Mouse (Mus musculus): Measurements from ENCODE around the gene Mvd. TPM values are rescaled to one million over a fixed set of nuclear protein-coding genes. Genes with fewer than 3 reads are reported as not detected.

Gene Mvd
- total RNA-seq, 2 experiments from 2014 or later: 5.6 to 7.8 TPM

- no peak for DNase-seq
- intact Hi-C loops (cut with DNase I; ENCODE audit: low total_unique reads): no loop called here
Measured at GRCm38 (mm10) chr8:122459990-122460389, 16.8 kb upstream of the Mvd start.

GRCm38 (mm10) chr8:122459218-122459900 is 16.1 kb upstream of the Mvd start:
- no peak for DNase-seq
- intact Hi-C loops (cut with DNase I; ENCODE audit: low total_unique reads): no loop called here

- no peak for DNase-seq
- intact Hi-C loops (cut with DNase I; ENCODE audit: low total_unique reads): no loop called here
Measured at GRCm38 (mm10) chr8:122457171-122457570, 13.9 kb upstream of the Mvd start.

- intact Hi-C loops (cut with DNase I; ENCODE audit: low total_unique reads): no loop called here
- DNase-seq: no peak
Measured at GRCm38 (mm10) chr8:122454409-122454808, 11.2 kb upstream of the Mvd start.

- peak; percentile 18 for DNase-seq
- intact Hi-C loops (cut with DNase I; ENCODE audit: low total_unique reads): no loop called here
Measured at GRCm38 (mm10) chr8:122452154-122452553, 8.9 kb upstream of the Mvd start.

- intact Hi-C loops (cut with DNase I; ENCODE audit: low total_unique reads): no loop called here
- peak; percentile 23 for DNase-seq
Measured at GRCm38 (mm10) chr8:122451161-122451703, 8.0 kb upstream of the Mvd start.

GRCm38 (mm10) chr8:122445203-122445602 is 2.0 kb upstream of the Mvd start:
- no peak for DNase-seq
- intact Hi-C loops (cut with DNase I; ENCODE audit: low total_unique reads): no loop called here

GRCm38 (mm10) chr8:122444058-122444748 is 981 bp upstream of the Mvd start:
- intact Hi-C loops (cut with DNase I; ENCODE audit: low total_unique reads): no loop called here
- peak; percentile 85 for DNase-seq

GRCm38 (mm10) chr8:122442781-122443180 is 441 bp downstream of the Mvd start:
- intact Hi-C loops (cut with DNase I; ENCODE audit: low total_unique reads): no loop called here
- no peak for DNase-seq

- intact Hi-C loops (cut with DNase I; ENCODE audit: low total_unique reads): no loop called here
- DNase-seq: no peak
Measured at GRCm38 (mm10) chr8:122442356-122442755, 866 bp downstream of the Mvd start.

- no peak for DNase-seq
- intact Hi-C loops (cut with DNase I; ENCODE audit: low total_unique reads): no loop called here
Measured at GRCm38 (mm10) chr8:122441326-122441725, 1.9 kb downstream of the Mvd start.

GRCm38 (mm10) chr8:122439336-122439735 is 3.9 kb downstream of the Mvd start:
- intact Hi-C loops (cut with DNase I; ENCODE audit: low total_unique reads): loop anchor here (10.0 kb wide), 1 partner anchor 165 kb away; no protein-coding TSS in a partner anchor
- no peak for DNase-seq

GRCm38 (mm10) chr8:122437708-122438331 is 5.4 kb downstream of the Mvd start:
- no peak for DNase-seq
- intact Hi-C loops (cut with DNase I; ENCODE audit: low total_unique reads): loop anchor here (10.0 kb wide), 1 partner anchor 163 kb away; no protein-coding TSS in a partner anchor

- no peak for DNase-seq
- intact Hi-C loops (cut with DNase I; ENCODE audit: low total_unique reads): loop anchor here (10.0 kb wide), 1 partner anchor 162 kb away; no protein-coding TSS in a partner anchor
Measured at GRCm38 (mm10) chr8:122436586-122437125, 6.6 kb downstream of the Mvd start.

GRCm38 (mm10) chr8:122436146-122436545 is 7.1 kb downstream of the Mvd start:
- DNase-seq: no peak
- intact Hi-C loops (cut with DNase I; ENCODE audit: low total_unique reads): loop anchor here (10.0 kb wide), 1 partner anchor 161 kb away; no protein-coding TSS in a partner anchor

GRCm38 (mm10) chr8:122435375-122435774 is 7.8 kb downstream of the Mvd start:
- intact Hi-C loops (cut with DNase I; ENCODE audit: low total_unique reads): loop anchor here (10.0 kb wide), 1 partner anchor 161 kb away; no protein-coding TSS in a partner anchor
- DNase-seq: no peak

- intact Hi-C loops (cut with DNase I; ENCODE audit: low total_unique reads): loop anchor here (10.0 kb wide), 1 partner anchor 159 kb away; no protein-coding TSS in a partner anchor
- DNase-seq: no peak
Measured at GRCm38 (mm10) chr8:122433269-122433905, 9.8 kb downstream of the Mvd start.

- intact Hi-C loops (cut with DNase I; ENCODE audit: low total_unique reads): loop anchor here (10.0 kb wide), 1 partner anchor 158 kb away; no protein-coding TSS in a partner anchor
- DNase-seq: peak; percentile 79
Measured at GRCm38 (mm10) chr8:122432443-122433268, 10.6 kb downstream of the Mvd start, which contains the start of gene Cyba. Gene Cyba (minus strand): TSS chr8:122432930.

All from gastrocnemius, postnatal 14 days (tissue).